13 mouse cellular contexts compared by ENCODE assay signal in genomic region chr10:68043973-68044372, GRCm38 (mm10).
DNase-seq lines count a peak whose midpoint lies in the region; ATAC-seq and TF ChIP-seq lines count a peak whose summit lies in the region.
"Had no signal": no experiment of that assay in that cellular context is flagged by ENCODE, and none has a peak within 500 bp of the region (broad histone marks: within the 10 kb centered on the region; RNA-seq: fewer than 3 reads in every experiment).

No protein-coding gene starts in this region.

- peaks cover 9% of the 10 kb centered on the region for H3K9me3 ChIP-seq in E14TG2a.4 (ENCODE audit: low read length)
- no peaks in the 10 kb centered on the region for H3K9me3 ChIP-seq in hindbrain, embryonic 12.5 days (replicated peaks)

- ATAC-seq in hindbrain, embryonic 12.5 days (ENCODE audit: low FRiP score) = 0 out of 2 replicates have a peak, but pooled peaks have one; percentile 18

- 0 out of 2 replicates have a peak, but pooled peaks cover 7% of the 10 kb centered on the region for H3K27me3 ChIP-seq in E14TG2a.4 (ENCODE audit: insufficient read depth, low read length)
- H3K27me3 ChIP-seq in hindbrain, embryonic 12.5 days = no peaks in the 10 kb centered on the region

- H3K4me2 ChIP-seq in hindbrain, embryonic 12.5 days (replicated peaks) = no peak overlapping the region

- H3K27ac ChIP-seq in hindbrain, embryonic 12.5 days = no peak overlapping the region

- no peak overlapping the region for H3K9ac ChIP-seq in hindbrain, embryonic 12.5 days

- H3K4me3 ChIP-seq in E14TG2a.4 (replicated peaks; ENCODE audit: low read length) = peak overlapping the region; percentile 56
- no peak overlapping the region for H3K4me3 ChIP-seq in hindbrain, embryonic 12.5 days
- H3K4me3 ChIP-seq: erythroblast, embryonic 14.5 days had no signal

- peak; percentile 36 for DNase-seq in left cerebral cortex, postnatal 4 days
- no peak for DNase-seq in left cerebral cortex, adult 8-10 months (ENCODE audit: low spot score in 2 of 2)
- peak; percentile 24 for DNase-seq in MEL-GATA-1-ER (ENCODE audit: extremely low read depth, low read depth)
- DNase-seq in layer of hippocampus, adult 9-10 months (ENCODE audit: low spot score) = no peak
- no peak for DNase-seq in right cerebral cortex, postnatal 25 days
- DNase-seq: adrenal gland, postnatal 14 days; heart, postnatal 10 days; kidney, adult 9 months; lung, adult 18-20 months; right cerebral cortex, adult 18-20 months had no signal

- peaks cover 15% of the 10 kb centered on the region; the same call in 1 of the 2 replicates for H3K36me3 ChIP-seq in E14TG2a.4 (ENCODE audit: insufficient read depth, low read length)
- H3K36me3 ChIP-seq in hindbrain, embryonic 12.5 days = 0 out of 2 replicates have a peak, but pooled peaks cover 3% of the 10 kb centered on the region

- intact Hi-C loops in left cerebral cortex, postnatal 4 days (cut with DNase I) = no loop called here

- H3K4me1 ChIP-seq in E14TG2a.4 (replicated peaks; ENCODE audit: low read depth, low read length) = peaks cover 48% of the 10 kb centered on the region
- peaks cover 21% of the 10 kb centered on the region for H3K4me1 ChIP-seq in hindbrain, embryonic 12.5 days

- WGBS in hindbrain, embryonic 12.5 days = 37% methylated on average over 6 of the region's 6 CpGs

- no peak for TF ChIP-seq CTCF in E14TG2a.4 (conservative IDR thresholded peaks at IDR 0.05; ENCODE audit: low read length)

Comparison
In these comparisons a context has a peak if more than half of its experiments do, and no peak if none do; other contexts are left out.
1. DNase-seq: peak in left cerebral cortex, postnatal 4 days (single experiment) and MEL-GATA-1-ER (single experiment); none in left cerebral cortex, adult 8-10 months (0 of 2), layer of hippocampus, adult 9-10 months (single experiment) and right cerebral cortex, postnatal 25 days (single experiment).